Mouse (Mus musculus): ENCODE results near the gene Psmb7.

Gene Psmb7

GRCm38 (mm10) chr2:38542366-38542765 is 101.5 kb downstream of the Psmb7 start:
- no peak for DNase-seq

- no peak for DNase-seq
These were observed 102.3 kb downstream of the Psmb7 start for GRCm38 (mm10) chr2:38541570-38541969.

DNA sequence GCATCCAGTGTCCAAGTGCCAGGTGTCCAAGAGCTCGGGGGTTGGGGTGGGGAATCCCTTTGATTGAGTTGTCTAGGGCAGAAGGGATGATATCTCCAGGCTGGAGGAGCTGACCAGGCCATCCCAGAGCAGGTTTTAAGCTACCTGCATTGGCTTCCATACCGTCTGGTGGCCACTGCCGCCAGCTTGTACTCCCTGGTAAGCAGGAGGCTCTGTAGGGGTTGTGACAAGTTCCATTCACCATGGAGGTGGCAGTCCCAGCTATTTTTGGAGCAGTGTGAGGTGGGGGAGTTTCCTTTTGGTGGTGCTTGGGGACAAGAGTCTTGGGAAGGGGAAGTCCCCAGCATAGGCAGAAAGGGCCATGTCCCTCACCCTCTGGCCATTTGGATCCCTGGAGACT is 102.8 kb downstream of the Psmb7 start:
- DNase-seq = no peak

DNA sequence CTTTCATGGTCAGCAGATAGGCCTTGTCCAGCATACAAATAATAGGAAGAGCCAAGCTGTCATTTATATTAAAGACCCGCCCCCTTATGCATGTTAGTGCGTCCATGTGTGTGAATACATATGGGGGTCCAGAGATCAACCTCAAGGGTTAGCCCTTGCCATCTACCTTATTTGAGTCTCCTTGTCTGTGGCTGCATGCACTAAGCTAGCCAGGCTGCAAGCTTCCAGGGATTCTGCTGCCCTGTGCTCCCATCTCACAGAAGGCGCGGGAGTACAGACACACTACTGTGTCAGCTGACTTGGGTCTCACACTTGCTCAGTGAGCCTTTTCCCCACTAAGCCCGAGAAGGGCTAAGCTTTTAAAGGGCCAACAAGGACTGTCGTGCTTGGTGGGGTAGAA is 103.2 kb downstream of the Psmb7 start:
- no peak for DNase-seq

GRCm38 (mm10) chr2:38539677-38540076 is 104.2 kb downstream of the Psmb7 start:
- no peak for DNase-seq
